Mouse (Mus musculus) left cerebral cortex, adult 8-10 months (tissue): Measurements from ENCODE around the gene Ptges3. TPM values are rescaled to one million over a fixed set of nuclear protein-coding genes. Genes with fewer than 3 reads are reported as not detected.
A peak's percentile ranks its signal among the peaks of the same experiment; 100 is the strongest.
"Not testable (repeated sequence)": the region's sequence is repeated elsewhere in the genome, so short reads cannot be mapped to it uniquely, and the experiment has no call there.

Experiments
- DNase-seq, 2 experiments: peaks; one replicate each; pipeline ENCODE4 v3.0.0; 2022; ENCODE audit warnings: low spot score in 2 of 2
- total RNA-seq, 4 experiments: library from RNA; stranded (reverse); gene quantifications; 2 replicates each; pipeline ENCODE4 v1.2.4; 2022

The Ptges3 gene
- 100 to 1,000 TPM; 118 to 126 (median 124) TPM for total RNA-seq

DNA sequence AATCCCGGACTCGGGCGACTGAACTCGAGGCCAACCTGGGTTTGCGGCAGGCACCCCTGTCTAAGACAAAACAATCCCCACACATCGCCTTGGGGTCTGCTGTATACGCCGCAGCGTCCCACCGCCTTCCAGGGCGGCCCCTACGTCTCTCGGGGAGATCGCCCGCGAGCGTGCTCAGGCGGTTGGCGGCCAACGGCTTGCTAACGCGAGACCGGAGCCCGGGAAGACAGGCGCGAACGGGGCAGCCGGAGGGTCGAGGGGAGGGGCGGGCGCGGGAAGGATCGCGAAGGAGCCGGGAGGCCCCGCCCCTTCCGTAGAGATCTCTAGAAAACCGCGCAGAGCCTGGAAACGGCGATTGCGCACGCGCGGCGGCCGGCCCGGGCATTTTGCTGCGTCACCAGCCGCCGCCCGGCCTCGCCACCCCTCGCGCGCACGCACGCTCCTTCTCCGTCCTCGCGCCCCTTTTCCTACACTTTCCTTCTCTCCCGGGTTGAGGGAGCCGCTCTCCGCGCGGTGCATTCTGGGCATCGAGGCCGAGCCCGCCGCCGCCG lies at the start of gene Ptges3:
TSS of gene Ptges3 (plus strand) at position 354 of the 551 bp plus-strand sequence.
- peak; percentile 93 to 96 for DNase-seq

DNA sequence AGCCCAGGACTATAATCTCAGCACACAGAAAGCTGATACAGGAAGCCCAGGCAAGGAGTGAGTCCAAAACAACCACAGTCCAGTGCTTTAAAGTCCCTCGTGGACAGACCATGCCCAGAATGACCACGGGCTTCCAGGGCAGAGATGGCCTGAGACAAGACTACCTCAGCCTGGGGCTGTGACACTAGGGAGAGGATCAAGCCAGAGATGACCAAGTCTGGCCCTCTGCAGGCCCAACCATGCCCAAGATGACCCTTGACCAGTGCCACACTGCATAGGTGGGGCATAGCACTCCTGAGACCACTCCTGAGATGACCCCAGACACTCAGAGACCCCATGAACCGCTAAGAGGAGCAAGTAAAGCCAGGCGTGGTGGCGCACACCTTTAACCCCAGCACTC lies 49.0 kb upstream of the Ptges3 start:
- DNase-seq: no peak

DNA sequence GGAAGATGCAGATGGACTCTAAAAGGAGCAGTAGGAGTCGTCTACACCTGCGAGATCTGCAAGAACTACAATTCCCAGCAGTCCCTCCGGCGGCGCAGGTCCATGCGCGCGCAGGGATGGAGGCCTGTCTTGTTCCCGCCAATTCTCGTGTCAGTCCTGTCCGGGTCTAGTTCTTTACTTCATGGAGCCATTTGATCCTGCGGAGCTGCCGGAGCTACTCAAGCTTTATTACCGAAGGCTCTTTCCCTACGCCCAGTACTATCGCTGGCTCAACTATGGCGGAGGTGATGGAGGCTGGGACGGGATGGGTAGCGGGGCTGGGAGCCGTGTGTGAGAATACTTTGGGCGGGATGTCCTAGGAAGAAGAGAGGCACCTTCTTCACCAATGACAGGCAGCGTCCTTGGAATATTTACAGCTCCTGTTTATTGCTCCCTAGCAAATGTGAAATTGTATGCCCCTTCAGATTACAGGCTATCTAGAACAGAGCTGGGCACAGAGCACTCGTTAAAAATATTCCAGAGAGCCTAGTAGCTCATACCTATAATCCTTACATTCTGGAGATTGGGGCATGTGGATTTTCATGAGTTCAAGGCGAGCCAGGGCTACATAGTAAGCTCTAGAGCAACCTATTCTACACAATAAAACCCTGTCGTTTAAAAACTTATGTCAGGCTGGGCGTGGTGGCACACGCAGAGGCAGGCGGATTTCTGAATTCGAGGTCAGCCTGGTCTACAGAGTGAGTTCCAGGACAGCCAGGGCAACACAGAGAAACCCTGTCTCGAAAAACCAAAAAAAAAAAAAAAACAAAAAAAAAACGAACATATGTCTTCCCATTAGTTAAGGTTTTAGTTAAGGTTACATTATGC lies 43.5 kb upstream of the Ptges3 start, which contains the start of gene Prim1:
TSS of gene Prim1 (plus strand) at position 101 of the 867 bp plus-strand sequence.
- DNase-seq: peak; percentile 66 to 68

DNA sequence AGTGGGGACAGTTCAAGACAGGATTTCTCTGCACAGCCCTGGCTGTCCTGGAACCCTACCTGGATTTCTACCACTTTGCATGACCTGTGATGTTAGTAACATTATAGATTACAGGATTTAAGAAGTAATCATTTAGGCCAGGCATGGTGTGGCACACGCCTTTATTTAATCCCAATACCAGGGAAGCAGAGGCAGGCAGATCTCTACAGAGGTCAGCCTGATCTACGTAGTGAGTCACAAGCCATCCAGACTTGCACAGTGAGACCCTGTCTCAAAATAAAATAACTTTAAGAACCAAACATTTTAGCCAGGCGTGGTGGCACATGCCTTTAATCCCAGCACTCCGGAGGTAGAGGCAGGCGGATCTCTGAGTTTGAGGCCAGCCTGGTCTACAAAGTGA lies 36.6 kb upstream of the Ptges3 start:
- DNase-seq: no peak

DNA sequence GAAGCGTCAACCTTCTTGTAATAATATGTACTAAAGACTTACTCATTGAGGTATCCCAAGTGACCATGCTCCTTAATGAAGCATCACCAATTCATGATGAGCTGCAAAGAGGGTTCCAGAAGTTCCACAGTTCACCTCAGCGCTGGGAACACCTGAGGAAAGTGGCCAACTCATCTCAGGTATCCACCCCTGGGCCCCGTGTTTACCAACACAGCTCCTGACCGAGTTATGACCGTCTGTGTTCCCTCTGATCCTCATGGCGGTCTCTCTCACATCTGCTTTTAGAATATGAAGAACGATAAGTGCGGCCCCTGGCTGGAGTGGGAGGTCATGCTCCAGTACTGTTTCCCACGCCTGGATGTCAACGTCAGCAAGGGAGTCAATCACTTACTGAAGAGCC lies 35.3 kb upstream of the Ptges3 start:
- DNase-seq: no peak

DNA sequence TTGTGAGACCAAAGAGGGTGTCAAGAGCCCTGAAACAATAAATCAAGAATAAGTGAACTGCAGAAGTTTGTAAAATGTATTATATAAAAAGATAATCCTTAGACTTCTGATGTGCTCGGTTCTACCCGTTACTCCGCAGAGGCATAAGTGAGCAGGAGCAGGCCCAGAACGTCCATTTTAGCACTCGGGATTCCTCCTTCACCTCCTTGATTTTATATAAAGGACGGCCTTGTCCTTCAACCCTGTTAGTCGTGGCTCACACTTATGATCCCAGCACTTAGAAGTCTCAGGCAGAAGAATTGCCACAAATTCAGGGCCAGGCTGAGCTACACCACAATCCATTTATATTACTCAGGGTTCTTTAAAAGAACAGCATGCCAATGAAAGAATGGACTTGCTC lies 28.8 kb upstream of the Ptges3 start:
- DNase-seq: no peak

DNA sequence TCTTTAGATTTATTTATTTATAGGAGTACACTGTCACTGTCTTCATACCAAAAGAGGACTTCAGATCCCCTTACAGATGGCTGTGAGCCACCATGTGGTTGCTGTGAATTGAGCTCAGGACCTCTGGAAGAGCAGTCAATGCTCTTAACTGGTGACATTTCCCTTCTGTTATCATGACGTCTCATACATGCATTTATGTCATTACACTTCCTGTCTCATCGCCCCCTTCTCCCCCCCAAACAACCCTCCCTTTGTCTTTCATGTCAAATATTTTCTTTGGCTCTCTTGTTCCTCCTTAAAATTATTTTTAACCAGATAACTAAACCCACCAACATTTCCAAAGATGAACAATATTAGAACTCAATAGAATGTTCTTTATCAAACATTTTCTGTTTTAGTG lies 27.9 kb upstream of the Ptges3 start:
- DNase-seq: no peak

DNA sequence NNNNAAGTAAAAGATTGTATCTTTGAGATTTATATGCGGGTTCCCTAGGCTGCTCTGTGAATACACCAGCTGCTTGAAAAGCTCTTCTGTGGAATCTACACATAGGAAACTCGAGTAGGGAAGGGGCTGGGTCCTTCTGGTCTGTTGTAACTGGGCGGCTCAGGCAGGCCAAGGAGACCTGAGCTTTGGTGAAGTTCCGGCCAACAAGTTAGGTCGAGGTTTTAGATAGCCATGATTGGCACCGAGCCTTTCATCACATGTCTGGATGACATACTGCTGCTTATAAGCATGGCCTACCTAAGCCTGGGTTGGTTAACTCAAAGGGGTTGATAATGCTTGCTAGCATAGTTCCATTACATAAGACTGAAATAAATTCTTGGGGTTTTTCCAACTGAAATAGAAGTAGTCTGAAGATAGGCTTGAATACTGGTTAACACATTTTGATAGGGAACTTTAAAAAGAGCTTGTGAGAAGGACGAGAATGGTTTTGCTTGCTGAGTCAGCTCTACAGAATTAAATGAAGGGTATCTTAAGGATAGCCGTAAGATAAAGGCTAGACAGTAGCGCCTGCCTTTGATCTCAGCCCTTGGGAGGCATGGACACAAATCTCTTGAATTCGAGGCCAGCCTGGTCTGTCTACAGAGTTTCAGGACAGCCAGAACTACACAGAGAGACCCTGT lies 21.9 kb upstream of the Ptges3 start:
- peak in 1 of 2 experiments; percentile 33 for DNase-seq

DNA sequence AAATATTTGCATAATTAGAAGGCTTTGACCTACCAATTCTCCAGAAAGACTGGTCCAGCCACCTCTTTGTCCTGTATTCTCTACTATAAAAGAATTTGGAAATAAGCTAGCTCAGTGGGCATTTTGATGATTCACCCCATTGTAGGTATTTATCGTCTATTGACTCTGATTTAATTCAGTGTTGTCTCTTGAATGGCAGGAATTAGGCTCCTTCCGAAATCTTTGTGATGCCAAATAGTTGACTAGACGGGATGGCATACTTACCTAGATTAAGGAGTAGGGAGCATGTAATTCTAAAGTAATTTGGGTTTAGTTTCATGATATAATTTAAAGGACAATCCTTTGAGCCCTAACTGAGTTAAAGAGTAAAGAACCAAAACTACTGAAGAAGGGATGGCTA lies 20.8 kb upstream of the Ptges3 start:
- DNase-seq: no peak

DNA sequence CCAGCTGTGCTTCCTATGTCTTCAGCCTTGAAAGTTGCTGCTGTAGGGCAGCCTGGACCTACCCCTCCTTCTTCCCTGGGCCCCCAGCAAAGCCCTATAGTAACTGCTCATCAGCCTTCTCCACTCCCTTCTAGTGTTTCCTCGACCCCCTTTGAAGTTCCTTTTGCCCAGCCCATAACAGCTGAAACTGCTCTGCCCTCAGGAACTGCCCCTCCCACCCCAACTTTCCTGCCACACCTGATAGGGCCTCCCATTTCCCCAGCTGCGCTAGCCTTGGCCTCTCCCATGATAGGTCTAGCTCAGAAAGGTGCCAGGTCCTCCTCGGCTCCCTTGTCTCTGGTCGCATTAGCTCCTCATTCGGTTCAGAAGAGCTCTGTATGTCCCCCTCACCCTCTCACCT lies 19.6 kb upstream of the Ptges3 start:
- DNase-seq: no peak

DNA sequence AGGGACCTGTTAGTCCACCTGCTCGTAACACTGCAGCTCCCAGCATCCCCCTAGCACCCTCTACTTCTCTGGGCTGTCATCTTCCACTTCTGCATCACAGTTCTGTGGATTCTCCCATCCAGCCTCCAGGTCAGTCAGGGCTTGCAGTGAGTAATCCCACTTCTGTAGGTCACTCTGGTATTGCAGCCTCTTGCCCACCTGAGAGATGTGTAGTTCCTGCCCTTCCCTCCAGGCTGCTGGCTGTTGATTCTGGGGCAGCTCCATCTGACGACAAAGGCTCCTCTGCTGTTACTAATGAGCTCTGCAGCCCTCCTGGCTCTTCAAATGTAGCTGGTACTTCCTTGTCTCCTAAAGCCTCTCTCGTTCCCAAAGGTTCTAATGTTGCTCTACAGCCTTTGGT lies 18.9 kb upstream of the Ptges3 start:
- DNase-seq: no peak

DNA sequence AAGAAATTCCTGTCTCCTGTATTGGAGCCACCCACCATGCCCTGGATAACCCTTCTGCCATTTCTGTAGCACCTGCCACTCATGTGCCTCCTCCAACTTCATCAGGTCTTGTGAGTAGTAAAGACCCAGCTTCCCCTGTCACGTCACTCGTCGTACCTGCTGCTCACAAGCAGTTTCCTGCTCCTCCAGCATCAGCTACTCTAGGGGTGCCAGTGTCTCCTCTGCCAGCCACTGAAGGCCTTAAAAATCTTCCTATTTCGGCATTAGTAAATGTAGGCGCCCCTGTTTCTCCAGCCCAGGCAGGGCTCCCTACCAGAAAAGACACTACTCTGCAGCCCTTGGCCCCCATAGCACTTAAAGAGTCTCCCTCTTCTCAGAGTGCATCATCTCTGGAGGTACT lies 18.5 kb upstream of the Ptges3 start:
- no peak for DNase-seq

DNA sequence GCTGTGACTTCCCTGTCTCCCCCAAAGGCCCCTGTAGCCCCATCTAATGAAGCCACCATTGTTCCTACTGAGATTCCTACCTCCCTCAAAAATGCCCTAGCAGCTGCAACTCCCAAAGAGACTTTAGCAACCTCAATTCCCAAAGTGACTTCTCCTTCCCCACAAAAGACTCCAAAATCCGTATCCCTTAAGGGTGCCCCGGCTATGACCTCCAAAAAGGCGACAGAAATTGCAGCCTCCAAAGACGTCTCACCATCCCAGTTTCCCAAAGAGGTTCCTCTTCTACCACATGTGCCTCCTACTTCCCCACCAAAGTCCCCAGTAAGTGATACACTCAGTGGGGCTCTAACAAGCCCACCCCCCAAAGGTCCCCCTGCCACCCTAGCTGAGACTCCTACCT lies 17.1 kb upstream of the Ptges3 start:
- no peak for DNase-seq

DNA sequence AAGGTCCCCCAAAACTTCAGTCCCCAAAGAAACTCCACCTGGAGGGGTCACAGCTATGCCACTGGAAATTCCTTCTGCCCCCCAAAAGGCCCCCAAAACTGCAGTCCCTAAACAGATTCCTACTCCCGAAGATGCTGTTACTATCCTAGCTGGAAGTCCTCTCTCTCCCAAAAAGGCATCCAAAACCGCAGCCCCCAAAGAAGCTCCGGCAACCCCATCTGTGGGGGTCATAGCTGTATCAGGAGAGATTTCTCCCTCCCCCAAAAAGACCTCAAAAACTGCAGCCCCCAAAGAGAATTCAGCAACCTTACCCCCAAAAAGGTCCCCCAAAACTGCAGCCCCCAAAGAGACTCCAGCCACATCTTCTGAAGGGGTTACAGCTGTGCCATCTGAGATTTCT lies 16.3 kb upstream of the Ptges3 start:
- DNase-seq: no peak

DNA sequence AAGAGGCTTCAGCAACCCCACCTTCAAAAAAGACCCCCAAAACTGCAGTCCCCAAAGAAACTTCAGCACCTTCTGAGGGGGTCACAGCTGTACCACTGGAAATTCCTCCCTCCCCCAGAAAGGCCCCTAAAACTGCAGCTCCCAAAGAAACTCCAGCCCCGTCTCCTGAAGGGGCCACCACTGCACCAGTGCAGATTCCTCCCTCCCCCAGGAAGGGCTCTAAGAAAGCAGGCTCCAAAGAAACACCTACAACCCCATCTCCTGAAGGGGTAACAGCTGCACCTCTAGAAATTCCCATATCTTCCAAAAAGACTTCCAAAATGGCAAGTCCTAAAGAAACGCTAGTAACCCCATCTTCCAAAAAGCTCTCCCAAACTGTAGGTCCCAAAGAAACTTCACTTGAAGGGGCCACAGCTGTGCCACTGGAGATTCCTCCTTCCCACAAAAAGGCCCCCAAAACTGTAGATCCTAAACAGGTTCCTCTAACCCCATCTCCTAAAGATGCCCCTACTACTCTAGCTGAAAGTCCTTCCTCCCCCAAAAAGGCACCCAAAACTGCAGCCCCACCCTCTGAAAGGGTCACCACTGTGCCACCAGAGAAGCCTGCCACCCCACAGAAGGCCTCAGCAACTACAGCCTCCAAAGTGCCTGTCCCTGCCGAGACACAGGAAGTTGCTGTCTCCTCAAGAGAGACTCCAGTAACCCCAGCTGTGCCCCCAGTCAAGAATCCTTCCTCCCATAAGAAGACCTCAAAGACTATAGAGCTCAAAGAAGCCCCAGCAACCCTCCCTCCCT lies 15.5 kb upstream of the Ptges3 start:
- DNase-seq: no peak

DNA sequence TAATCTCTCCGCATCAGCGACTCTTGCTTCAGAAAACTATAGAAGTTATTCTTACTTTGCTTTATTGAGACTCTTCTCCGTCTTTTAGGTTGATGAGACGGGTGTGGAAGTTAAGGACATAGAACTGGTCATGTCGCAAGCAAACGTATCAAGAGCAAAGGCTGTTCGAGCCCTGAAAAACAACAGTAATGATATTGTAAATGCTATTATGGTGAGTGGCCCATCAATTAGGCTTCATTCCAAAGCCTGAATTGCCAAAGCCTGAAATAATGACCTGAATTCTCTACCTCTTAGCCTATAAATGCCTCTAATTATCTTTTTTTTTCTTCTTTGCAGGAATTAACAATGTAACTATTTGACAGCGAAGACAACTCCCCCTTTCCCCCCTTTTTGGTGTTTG lies 10.6 kb upstream of the Ptges3 start:
- DNase-seq: no peak

DNA sequence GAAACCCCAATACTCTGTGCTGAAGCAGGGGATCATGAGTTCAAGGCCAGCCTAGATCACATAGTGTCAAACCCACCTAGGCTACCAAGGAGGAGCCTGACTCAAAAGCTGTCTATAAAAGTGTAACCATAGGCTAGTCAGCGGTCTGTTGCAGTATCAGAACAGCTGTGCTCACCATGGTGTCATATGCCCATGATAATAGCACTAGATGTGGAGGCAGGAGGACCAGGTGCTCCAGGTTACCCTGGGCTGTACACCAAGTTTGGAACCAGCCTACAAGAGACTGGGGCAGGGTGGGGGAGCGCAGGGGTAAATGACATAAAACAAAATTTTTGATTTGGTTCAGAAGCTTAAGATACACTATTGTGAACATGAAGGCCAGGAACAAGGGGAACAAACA lies 9.0 kb upstream of the Ptges3 start:
- no peak for DNase-seq

DNA sequence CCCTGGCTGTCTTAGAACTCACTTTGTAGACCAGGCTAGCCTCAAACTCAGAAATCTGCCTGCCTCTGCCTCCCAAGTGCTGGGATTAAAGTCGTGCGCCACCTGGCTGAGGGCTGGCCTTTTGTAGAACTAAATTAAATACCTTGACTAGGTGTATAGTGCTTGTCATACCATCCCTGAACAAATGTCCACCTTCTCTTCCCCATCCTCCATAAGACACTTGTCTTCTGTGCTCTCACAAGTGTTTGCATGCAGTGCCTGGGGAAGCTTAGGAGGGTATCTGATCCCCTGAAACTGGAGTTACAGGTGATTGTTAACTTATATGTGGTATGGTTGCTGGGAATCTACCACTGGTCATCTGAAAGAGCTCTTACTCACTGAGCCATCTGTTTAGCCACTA lies 8.4 kb upstream of the Ptges3 start:
- DNase-seq: no peak

DNA sequence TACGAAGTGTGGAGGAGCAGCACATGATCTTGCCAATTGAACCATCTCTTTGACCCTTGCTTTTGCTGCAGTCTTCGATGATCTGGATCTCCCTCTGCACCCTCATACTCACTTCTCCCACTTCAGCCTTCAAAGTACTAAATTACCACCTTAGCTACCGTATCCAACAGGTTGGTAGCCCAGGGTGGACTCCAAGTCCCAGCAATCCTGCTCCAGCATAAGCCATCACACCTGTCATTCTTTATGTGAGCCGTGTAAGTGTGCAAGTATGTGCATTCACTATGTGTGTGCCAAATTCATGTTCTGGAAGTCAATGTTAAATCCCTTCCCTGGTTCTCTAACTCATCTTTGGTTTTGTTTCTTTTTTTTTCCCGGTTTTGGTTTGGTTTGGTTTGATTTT lies 7.2 kb upstream of the Ptges3 start:
- no peak for DNase-seq

DNA sequence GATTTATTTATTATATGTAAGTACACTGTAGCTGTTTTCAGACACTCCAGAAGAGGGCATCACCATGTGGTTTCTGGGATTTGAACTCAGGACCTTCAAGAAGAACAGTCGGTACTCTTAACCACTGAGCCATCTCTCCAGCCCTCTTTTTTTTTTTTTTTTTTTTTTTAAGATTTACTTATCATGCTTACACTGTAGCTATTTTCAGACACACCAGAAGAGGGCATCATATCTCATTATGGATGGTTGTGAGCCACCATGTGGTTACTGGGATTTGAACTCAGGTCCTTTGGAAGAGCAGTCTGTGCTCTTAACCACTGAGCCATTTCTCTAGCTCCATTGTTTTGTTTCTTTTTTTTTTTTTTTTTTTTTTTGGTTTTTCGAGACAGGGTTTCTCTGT lies 6.6 kb upstream of the Ptges3 start:
- DNase-seq: not testable (repeated sequence)

DNA sequence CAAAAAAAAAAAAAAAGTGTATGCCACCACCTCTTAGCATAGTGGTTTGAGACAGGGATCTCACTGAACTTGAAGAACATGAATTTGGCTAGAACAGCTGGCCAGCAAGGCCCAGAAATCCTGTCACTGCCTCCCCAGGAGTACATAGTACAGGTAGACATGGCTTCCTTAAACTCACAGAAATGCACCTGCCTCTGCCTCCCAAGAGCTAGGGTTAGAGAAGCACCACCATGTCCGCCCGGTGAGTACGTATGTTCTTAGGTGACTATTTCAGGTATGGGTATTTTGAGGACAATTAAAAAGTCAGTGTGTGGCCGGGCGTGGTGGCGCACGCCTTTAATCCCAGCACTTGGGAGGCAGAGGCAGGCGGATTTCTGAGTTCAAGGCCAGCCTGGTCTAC lies 5.8 kb upstream of the Ptges3 start:
- DNase-seq: no peak

DNA sequence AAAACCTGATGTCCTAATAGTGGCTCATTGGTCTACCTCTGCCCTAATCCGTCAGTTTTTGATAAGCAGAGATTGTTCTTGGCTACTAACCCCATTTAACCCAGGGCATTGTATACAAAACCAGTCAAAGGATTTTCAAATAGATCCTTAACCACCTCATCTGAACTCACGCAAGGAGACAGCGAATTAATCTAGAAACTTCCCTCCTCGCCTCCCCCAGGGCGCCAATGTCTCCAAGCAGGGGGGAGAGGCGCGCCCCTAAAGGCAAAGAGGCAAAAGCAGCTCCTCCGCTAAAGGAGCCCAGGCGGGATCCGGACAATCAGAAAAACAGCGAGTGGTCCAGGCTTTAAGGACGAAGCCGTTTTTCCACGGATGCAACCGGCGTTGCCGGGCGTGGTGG lies 570 bp upstream of the Ptges3 start:
- no peak for DNase-seq
